Mouse (Mus musculus) cerebellum, adult 8-10 months (tissue): ENCODE results near the gene Psmb9.

Experiments used
- DNase-seq: peaks from one replicate; pipeline ENCODE4 v3.0.0; 2022

Psmb9 gene

DNA sequence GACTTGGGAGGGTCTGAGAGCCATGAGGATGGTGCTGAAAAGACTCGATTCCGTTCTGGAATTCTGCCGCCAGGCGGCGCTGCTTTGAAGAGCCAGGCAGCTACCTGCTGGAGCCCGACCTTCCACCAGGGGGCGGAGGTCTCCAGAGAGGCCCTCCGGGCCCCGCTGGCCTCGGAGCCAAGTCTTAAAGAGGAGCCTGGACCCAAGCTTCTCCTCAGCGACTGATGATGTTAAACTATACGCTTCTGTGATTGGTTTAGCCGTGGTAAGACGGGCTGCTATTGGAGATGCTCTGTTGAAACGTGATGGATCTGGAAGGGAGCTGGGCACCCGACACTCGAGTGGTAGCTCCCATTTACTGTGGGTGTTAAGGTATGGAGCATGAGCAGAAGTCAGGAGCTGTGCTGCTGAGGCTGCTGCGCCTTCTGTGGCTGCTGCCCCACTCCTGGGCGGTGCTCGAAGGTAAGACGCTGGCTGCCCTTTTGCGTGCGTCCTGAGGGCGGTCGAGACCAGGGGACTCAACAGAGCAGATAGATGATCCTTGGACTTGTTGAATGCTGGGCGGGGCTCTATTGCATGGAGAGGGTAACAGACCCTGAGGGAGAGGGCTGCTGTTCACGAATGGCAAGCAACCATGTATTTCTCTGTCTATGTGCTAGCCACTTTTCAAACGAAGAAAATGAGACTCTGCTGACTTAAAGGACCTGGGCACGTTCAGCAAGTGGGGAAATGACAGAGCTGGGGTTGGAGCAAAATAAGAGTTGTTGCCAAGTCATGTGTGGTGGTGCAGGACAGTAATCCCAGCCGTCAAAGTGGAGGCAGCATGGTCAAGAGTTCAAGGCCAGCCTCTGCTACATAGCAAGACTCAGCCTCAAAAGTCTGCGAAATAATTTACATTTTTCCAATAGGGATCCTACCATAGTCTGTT lies 52.0 kb downstream of the Psmb9 start:
- peak; percentile 99 for DNase-seq

DNA sequence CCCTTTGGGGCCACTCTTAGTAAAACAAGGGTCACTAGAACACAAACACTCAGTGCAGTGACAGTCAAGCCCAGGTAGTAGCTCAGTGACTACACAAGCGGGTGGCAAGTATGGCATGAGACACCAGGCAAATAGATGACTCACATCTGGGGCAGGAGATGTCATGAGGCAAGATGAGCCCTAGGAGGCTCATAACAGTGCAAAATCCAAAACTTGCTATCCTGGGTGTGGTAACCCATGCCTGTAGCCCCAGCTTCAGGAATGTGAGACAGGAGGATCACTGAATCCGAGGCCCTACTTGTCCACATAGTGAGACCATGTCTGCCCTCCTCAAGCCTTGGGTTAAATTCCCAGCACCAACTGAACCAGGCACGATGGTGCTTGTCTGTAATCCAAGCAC lies 53.1 kb downstream of the Psmb9 start:
- DNase-seq, result peak; percentile 15

DNA sequence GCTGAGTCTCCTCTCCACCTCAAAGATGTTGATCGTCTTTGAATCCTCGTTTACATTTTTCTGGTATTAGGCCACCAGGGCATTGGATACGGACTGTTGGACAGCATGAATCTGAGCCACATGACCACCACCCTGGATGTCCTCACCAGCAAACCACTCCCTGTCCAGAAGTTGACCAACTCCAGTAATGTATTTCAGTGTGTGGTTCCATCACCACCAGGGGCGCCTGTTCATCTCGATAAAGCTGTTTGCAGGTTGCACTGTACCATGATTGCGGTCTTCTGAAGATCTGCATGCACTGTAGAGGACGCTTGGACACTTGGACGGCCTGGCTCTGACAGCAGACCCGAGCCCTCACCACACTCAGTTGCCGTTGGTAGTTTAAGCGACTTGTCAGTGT lies 54.3 kb downstream of the Psmb9 start:
- DNase-seq, result no peak
